Mouse (Mus musculus) embryonic fibroblast, embryonic 13.5 days (primary cell): ENCODE results near the gene Kcnj14.

Experiments used
- CTCF ChIP-seq: IDR thresholded peaks from 2 replicates; pipeline ENCODE4 v1.5.1; 2011; ENCODE audit warnings: mild to moderate bottlenecking, control low read depth, low read length, moderate library complexity, borderline replicate concordance; ENCODE audit not compliant: insufficient read depth
- POLR2A ChIP-seq: IDR thresholded peaks from 2 replicates; pipeline ENCODE4 v1.6.1; 2011; ENCODE audit warnings: low read depth, mild to moderate bottlenecking, control low read depth, low read length, moderate library complexity

- TF ChIP-seq CTCF (no peak), POLR2A (no peak)
These were observed 26.7 kb downstream of the Kcnj14 start for GRCm38 (mm10) chr7:45797661-45798510.
